Mouse (Mus musculus) heart, postnatal 4 days (tissue): ENCODE results near the gene Irf2bp1. TPM values are rescaled to one million over a fixed set of nuclear protein-coding genes. Genes with fewer than 3 reads are reported as not detected.

Experiments used
- DNase-seq: peaks from one replicate; pipeline ENCODE4 v3.0.0; 2021
- total RNA-seq, 2 experiments: library from RNA; stranded (reverse); gene quantifications; 2 replicates each; pipeline ENCODE4 v1.2.3; 2021

Irf2bp1 gene
- total RNA-seq, 2 experiments from 2014 or later: 27.3 to 32.3 TPM

DNA sequence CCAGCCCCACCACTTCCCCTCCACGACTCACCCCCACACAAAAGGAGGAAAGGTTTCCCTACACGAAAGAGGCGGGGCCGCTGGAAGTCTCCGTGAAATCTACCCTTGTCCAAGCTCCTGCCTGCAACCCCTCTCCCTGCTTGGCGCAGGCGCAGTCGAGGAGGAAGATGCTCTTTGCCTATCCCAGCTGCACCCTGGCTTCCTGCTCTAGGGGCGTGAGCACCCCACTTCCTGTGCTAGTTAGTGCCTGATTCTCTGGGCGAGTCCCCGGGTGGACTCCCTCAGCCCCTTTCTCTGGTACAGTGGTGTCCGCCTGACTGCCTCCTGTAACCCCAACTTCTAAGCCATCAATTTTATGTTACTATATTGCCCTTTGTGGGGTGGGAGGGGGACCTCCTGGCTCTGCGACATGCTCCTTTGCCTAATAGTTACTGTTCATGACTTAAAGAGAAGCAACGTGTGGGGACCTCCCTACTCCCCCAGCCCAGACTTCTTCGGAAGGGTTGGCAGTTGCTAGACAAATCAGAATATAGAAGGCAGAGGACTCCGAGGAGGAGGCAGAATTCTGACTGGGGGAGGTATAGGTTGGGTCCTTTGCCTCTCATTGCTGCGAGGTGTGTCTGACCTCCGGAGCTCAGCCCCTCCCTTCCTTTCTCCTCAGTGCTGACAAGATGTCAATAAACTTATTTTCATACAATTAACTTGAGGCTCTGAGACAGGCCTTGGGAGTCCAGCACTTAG is 2.6 kb upstream of the Irf2bp1 start:
- peak; percentile 79 for DNase-seq

DNA sequence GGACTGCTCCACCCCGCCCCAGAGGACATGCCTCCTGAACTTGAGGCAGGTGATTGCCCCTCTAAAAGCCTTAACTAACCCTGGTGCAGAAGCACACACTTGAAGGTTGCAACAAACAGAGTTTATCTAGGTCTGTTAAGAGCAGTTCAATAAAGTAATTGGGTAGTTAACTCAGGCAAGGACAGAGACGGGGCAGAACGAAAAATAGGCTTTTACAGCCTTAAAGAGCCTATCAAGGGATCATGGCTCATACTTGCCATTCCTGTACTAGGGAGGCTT is 2.1 kb upstream of the Irf2bp1 start:
- no peak for DNase-seq

DNA sequence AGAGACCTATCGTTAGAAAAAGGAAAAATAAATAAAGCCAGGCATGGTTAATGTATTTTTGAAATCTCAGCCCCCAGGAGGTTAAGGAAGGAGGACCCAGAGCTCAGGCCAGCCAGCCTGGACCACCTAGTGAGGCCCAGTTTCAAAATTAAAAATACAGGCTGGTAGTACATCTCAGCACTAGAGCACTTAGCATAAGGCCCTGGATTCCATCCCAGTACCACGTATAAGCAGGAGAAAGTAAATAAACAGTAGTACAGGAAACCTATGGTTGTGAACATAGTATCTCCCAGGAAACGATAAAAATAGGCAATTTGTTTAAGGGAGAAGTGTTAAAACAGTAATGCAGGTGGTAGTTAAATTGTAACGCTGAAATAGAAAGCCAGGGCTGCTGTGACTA is 1.7 kb upstream of the Irf2bp1 start:
- DNase-seq: no peak

DNA sequence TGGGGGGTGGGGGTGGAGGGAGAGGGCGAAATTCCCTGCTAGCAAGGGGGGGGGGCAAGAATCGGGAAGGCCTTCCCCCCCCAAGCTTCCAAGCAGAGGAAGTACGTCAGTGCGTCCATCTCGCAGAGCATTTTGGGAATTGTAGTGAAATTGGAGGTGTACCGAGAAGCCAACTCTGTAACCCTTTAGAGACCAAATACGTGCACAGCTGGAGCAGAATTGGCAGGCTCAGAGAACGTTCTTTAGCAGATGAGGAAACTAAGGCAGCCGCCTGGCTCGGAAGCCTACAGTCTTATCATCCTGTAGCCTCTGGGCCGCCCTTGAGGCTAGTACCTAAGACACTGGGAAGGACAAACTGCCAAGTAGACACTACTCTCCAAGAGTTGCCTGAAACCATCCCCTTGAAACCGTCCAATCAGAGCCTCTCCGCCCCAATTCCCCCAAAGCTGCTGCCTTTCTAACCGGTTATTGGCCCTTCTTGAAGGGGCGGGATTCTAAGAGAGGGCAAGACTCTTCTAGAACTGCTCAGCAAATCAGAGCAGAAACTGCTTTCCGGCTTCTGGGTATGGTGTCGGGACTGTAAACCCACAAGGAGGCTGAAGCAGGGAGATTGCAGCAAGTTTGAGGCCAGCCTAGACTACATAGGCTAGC is 871 bp upstream of the Irf2bp1 start:
- DNase-seq: peak; percentile 74

DNA sequence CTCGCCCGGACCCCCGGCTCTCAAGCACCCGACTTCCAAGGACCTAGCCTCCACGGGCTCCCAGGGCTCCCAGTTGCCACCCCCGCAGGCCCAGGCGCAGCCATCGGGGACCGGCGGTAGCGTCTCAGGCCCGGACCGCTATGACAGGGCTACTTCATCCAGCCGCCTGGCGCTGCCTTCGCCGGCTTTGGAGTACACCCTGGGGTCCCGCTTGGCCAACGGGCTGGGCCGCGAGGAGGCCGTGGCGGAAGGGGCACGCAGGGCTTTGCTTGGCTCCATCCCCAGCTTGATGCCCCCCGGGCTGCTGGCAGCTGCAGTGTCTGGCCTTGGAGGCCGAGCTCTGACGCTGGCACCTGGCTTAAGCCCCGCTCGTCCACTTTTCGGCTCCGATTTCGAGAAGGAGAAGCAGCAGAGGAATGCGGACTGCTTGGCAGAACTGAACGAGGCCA is 811 bp downstream of the Irf2bp1 start:
- peak; percentile 50 for DNase-seq

DNA sequence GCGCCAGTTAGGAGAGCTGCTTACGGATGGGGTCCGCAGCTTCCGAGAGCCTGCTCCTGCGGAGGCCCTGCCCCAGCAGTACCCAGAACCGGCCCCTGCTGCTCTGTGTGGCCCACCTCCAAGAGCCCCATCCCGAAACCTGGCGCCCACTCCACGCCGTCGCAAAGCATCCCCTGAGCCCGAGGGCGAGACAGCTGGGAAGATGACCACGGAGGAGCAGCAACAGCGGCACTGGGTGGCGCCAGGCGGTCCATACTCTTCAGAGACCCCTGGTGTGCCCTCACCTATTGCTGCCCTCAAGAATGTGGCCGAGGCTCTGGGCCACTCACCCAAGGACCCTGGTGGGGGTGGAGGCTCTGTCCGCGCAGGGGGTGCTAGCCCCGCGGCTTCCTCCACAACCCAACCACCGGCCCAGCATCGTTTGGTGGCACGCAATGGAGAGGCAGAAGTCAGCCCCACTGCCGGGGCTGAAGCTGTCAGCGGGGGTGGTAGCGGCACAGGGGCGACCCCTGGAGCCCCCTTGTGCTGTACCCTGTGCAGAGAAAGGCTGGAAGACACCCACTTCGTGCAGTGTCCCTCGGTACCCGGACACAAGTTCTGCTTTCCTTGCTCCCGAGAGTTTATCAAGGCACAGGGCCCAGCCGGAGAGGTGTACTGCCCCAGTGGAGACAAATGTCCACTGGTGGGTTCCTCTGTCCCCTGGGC is 1.7 kb downstream of the Irf2bp1 start:
- no peak for DNase-seq

DNA sequence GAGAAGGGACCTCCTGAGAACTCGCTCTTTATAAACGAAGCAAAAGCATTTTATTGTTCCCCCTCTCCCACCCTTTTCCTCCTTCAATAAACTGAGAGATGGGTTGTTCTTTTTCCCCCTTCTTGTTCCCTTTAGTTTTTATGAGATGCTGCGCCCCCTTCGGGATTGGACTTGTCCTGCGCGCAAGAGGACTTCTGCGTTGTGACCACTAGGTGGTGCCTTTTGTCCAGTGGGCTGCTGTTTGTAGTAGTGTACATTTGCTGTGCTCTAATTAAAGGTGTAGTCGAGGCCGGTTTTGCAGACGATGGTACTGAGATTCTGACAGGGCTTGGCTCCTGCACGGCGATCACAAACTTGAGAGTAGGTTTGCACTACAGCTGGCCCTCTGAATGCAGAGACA is 2.6 kb downstream of the Irf2bp1 start:
- DNase-seq: peak; percentile 92

DNA sequence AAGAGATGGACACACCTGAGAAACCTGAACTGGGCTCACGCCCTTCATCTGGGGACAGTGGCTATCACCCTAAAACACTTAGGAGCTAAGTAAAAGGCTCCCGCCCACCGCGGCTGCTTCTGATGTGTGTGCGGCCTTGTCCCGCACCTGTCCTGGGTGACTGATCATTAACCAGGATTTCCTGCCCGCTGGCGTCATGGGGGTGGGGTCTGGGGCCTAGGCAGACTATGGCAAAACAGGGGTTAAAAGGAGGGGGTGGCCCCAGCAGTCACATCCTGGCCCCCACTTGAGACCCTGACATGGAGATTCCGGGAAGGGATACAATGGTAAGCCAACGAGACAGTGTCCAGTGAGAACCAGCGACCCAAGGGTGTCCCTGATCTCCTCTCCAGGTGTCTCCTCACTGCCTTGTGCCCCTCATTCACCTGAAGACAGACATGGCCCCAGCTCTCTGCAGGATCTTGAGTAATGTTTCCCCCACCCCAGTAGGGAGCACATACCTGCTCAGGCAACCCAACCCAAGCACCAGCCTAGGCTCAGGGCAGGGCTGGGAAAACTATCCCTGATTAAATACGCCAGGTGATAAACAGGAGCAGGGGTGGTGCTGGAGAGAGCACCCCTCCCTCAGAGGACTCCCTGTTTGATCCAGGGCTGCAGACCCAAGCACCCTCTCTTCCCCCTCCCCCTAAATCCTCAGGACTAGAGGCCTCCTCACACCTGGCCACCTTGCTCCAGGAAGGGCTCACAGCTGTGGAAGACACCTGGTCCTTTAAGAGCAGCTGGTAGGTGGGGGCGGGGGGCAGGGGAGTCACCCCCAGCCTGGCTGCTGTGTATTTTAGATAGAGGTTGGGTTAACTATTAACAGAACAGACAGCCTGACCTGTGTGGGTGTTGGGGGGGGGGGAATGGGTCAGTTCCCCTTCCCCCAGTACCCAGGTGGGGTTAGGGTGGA is 3.5 kb downstream of the Irf2bp1 start:
- peak; percentile 2 for DNase-seq

DNA sequence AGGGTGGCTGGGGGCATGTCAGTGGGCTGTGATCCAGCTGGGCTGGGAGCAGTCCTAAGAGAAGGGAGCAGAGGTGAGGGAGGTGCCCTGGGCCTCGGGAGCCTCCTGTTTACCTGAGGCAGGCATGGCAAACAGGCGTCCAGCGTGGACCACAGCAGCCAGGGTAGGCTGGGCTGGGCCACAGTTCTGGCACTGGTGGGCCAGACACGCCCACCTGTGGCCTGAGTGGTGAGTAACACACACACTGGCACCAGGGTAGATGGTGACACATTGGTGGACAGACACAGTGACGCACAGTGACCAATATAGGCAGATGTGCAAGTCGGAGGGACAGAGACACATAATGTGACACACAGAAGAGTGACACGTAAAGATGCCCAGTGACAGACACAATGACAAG is 6.7 kb downstream of the Irf2bp1 start:
- DNase-seq: no peak

DNA sequence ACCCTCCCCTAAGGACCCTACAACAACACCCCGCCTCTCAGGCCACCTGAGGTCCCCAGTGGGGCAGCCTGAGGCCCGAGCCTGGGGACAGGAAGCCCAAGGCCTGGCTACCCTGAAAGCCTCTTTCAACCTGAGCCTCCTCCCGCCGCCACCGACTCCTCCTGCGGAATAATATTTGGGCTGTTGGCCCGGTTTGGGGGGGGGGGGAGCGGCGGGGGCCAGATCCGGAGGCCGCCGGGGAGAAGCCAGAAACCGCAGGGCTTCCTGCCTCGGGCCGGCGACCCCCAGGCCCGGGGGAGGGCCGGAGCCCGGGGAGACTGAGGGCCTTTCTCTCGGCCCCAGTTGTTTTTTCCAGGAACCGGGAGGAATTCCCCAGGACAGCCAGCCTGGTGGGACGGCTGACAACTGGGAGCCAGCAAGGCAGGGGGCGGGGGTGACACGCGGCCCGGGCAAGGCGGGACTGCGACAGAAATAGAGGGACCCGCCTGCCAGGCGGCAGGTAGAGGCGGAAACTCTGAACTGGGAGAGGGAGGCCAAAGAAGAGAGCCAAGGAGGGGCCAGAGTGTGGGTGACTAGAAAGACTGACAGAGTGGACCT is 8.3 kb downstream of the Irf2bp1 start:
- peak; percentile 70 for DNase-seq

DNA sequence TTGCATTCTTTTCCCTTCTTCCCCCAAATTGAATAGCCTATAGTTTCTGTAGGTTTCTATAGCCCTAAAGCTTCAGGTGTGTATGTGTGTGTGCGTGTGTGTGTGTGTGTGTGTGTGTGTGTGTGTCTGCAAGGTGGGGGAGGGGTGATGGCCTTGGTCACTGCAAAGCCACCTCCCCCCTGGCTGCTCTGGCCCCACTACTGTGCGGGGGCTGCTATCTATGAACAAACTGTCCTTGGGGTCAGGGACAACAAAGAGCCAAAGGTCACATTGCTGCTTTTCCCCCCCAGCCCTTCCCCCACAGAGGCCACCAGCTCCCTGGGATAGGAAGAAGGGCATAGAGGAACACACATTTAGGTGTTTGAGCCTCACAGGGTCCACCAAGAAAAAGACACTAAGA is 9.0 kb downstream of the Irf2bp1 start:
- DNase-seq: no peak

DNA sequence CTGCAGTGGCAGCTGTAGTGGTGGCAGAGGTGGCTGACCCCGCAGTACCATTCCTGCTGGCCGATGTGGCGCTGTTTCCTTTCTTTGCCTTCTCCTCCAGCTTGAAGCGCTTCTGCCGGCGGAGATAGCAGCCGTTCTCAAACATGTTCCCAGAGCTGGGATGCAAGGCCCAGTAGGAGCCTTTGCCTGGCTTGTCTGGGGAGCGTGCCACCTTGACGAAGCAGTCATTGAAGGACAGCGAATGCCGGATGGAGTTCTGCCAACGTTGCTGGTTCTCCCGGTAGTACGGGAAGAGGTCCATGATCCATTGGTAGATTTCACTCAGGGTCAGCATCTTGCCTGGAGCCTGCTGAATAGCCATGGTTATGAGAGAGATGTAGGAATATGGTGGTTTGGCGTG is 10.6 kb downstream of the Irf2bp1 start:
- DNase-seq: peak; percentile 11

DNA sequence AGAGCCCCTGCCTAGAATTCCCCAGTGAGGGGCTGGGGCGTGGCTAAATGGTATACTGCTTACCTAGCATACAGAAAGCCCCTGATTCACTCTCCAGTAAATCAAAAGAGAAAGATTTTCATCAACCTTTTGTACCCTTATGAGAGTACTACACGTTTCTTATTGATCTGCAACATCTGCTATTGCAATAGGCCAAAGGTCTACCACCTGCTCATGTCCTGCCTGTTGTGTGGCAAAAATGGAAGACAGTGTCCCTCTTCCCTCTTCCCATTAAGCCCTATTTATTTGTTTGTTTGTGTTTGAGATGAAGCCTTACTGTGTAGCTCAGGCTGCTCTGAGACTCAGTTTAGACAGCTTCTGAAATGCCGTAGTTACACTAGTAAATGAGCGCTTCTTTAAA is 12.2 kb downstream of the Irf2bp1 start:
- no peak for DNase-seq

DNA sequence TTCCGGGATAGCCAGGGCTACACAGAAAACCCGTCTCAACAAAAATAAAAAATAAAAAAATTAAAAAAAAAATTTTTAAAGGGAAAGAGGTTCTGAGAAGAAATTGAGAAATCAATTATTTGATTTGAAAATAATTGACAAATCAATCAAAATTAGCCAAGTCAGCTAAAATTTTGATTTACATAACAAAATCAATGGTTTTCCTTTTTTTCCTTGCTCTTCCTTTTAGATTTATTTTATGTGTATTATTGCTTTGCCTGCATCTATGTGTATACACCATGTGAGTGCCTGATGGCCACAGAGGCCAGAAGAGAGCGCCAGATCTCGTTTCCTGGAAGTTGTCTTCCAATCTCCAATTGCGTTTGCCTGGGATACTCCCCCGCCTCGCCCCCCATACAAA is 14.1 kb downstream of the Irf2bp1 start:
- DNase-seq: no peak

DNA sequence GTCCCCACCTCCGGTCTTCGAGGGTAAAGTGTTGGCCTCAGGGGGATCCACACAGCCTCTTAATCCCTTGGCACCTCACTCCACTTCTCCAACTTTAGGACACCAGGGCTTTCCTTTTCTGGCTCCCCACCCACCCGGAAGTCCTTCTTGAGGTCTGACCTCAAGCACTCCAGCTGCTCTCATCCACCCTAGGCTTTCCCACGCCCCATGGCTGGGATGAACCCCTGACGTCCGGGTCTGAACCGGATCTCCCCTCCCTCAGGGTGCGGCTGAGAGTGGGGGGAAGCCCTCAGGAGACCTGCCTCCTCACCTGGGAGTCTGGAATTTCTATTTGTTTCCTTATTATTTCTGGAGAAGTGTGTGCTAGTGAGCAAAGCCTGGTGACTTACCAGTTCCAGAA is 17.2 kb downstream of the Irf2bp1 start:
- no peak for DNase-seq

DNA sequence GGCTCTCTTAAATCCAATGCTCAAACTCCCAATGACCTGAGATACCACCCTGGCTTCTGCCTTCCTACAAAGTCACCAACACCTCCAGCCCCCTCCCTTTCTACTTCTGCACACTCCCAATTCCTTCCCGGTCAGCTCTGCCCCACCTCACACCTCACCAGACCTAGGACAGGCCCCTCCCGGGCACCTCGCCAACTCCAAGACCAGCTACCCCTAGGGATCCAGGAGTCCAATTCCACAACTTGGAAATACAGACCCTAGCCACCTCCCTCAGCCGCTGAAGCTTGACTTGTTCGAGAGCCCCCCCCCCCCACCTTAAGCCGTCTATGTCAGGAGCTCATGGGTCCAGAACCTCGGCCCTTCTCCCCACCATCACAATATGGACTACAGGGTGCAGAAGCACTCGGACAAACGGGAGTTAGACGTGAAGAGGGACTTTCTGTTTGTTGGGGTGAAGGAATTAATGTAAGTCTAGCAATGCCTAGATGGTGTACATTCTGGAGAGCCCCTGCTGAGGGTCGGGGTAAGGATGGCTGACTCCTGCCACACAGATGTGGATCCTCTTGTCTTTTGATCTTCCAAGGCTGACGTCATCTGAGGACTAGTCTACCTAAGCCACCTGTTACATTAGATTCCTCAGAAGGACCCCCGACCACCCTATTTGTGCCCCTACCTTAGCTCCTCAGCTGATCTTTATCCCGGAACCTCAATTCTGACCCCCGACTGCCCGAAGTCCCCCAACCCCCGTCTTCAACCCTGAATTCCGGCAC is 18.5 kb downstream of the Irf2bp1 start:
- DNase-seq: peak; percentile 17

DNA sequence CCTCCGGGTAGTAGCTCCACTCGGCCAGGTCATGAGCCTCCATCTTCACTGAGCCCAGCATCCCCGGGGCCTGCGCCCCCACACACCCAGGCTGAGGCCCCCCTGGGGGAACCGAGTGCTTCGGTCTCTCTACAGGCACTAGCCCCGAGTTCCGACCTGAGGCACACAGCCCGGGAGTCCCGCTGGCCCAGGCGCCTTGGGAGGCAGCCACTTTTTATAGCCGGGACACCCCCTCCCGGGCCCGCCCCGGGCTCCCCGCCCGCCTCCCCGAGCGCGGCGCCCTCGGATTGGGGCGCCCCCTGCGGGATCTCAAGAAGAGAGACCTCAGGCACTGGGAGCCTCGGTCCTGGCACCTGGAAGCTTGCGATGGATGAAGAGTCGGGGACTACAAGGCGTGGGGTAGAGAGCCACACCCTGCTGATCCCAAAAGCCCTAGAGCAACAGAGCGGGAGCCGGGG is 19.5 kb downstream of the Irf2bp1 start, which contains the start of gene Foxa3:
Gene Foxa3, minus strand, starts transcription at position 182 of the 458 bp plus-strand sequence.
- peak; percentile 58 for DNase-seq

DNA sequence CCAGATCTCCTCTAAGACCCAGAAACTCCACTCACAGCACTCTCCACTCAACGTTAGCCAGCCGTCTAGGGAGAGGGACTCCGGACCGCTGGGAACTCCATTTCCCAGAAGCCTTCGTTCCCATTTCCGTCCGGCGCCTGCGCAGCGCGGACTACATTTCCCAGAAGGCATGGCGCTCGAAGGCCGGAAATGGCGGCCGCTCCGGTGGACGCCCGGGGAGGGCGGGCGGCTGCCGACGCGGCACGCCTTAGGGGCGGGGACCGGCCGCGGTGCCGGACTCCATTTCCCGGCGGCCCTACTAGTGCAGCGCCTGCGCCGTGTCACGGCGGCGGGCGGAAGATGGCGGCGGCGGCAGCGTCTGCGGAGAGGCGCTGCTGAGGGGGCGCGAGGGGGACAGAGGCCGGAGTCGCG is 20.3 kb downstream of the Irf2bp1 start, which contains the start of gene Sympk:
Gene Sympk, plus strand, starts transcription at position 282 of the 411 bp plus-strand sequence.
- DNase-seq: peak; percentile 97

DNA sequence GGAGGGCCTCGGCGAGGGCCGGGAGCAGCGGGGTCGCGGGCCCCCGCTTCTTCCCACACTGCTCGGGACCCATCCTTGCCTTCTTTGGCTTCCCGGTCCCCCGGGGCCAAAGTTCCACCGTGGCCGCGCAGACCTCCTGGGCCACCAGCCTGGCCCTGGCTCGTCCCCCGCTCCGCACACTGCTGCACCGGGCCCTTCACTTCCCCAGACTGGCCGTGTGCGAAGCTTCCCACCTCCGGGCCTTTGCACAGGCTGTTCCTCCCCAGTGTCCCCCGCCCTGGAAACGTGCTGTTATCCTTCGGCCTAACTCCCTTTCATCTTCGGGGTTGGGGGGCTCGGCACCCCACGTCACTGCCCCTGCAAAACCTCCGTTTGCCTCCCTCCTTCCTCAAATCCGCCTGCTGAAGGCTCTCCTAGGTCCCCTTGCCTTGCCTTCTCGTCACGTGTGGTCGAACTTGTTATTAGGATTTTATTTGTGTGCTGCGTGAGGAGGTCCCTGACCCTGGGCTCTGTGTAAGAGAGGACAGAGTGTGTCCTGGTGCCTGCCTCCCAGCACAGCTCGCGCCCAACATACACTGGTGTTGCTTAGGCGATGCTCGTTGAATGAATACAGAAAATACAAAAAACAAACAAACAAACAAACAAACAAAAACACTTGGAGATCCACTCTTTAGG is 20.9 kb downstream of the Irf2bp1 start:
- no peak for DNase-seq

DNA sequence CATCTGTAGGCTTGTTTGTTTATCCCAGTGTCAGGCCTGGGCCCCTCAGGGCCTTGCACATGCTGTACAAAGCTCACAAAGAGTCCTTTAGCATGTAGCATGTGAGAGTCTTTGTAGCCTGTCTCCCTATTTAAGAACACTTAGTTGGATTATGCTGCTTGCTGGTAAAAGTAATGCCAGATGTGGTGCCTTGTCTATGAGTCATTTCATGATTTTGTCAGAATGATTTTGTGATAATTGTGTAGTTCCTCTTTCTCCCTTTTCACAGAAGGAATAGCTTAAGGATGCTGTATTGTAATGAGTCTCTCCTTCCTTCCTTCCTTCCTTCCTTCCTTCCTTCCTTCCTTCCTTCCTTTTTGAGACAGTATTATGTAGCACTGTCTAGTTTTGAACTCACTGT is 24.2 kb downstream of the Irf2bp1 start:
- no peak for DNase-seq
